Comparison of ENCODE assay signal across 13 mouse cellular contexts in genomic region chr10:127570384-127570783, GRCm38 (mm10). TPM values are rescaled to one million over a fixed set of nuclear protein-coding genes. Genes with fewer than 3 reads are reported as not detected.
DNase-seq lines count a peak whose midpoint lies in the region; ATAC-seq and TF ChIP-seq lines count a peak whose summit lies in the region.
"Had no signal": no experiment of that assay in that cellular context is flagged by ENCODE, and none has a peak within 500 bp of the region (broad histone marks: within the 10 kb centered on the region; RNA-seq: fewer than 3 reads in every experiment).

No protein-coding gene starts in this region.

- H3K27me3 ChIP-seq in limb, embryonic 15.5 days = no peaks in the 10 kb centered on the region
- H3K27me3 ChIP-seq in limb, embryonic 10.5 days (ENCODE audit: low read depth, poor library complexity, severe bottlenecking) = no peaks in the 10 kb centered on the region
- no peaks in the 10 kb centered on the region for H3K27me3 ChIP-seq in liver, embryonic 14.5 days (ENCODE audit: control insufficient read depth, insufficient read depth, low read length)
- H3K27me3 ChIP-seq: CH12.LX; forebrain, embryonic 12.5 days; heart, embryonic 15.5 days had no signal

- peak overlapping the region; percentile 69 for H3K27ac ChIP-seq in limb, embryonic 15.5 days
- no peak overlapping the region for H3K27ac ChIP-seq in limb, embryonic 10.5 days
- H3K27ac ChIP-seq in liver, embryonic 14.5 days = peak overlapping the region; percentile 43
- H3K27ac ChIP-seq: forebrain, embryonic 12.5 days; heart, embryonic 15.5 days had no signal

- peaks cover 6% of the 10 kb centered on the region; the same call in 1 of the 2 replicates for H3K4me1 ChIP-seq in limb, embryonic 15.5 days
- H3K4me1 ChIP-seq in limb, embryonic 10.5 days = no peaks in the 10 kb centered on the region
- peaks cover 7 to 15% of the 10 kb centered on the region in 2 experiments for H3K4me1 ChIP-seq in liver, embryonic 14.5 days (replicated peaks; ENCODE audit: control insufficient read depth in 2 of 2, insufficient read depth in 2 of 2, low read length in 1 of 2)
- H3K4me1 ChIP-seq: forebrain, embryonic 12.5 days had no signal

- no peak overlapping the region for H3K4me3 ChIP-seq in limb, embryonic 15.5 days
- no peak overlapping the region for H3K4me3 ChIP-seq in limb, embryonic 10.5 days
- H3K4me3 ChIP-seq in liver, embryonic 14.5 days (ENCODE audit: insufficient read depth in 1 of 2, low read depth in 2 of 2, low read length in 2 of 2) = no peak overlapping the region
- H3K4me3 ChIP-seq: forebrain, embryonic 12.5 days; heart, embryonic 15.5 days had no signal

- H3K4me2 ChIP-seq in limb, embryonic 15.5 days = no peak overlapping the region
- peak overlapping the region; percentile 25 for H3K4me2 ChIP-seq in liver, embryonic 14.5 days (ENCODE audit: low read depth)
- H3K4me2 ChIP-seq: forebrain, embryonic 12.5 days; heart, embryonic 15.5 days had no signal

- H3K9ac ChIP-seq in limb, embryonic 15.5 days = no peak overlapping the region; the same call in 1 of the 2 replicates
- peak overlapping the region; percentile 24; the same call in 1 of the 2 replicates for H3K9ac ChIP-seq in liver, embryonic 14.5 days (replicated peaks)
- H3K9ac ChIP-seq: forebrain, embryonic 12.5 days; heart, embryonic 15.5 days had no signal

- WGBS in limb, embryonic 15.5 days = 67% methylated on average over 6 of the region's 6 CpGs
- WGBS in limb, embryonic 10.5 days = 70% methylated on average over 6 of the region's 6 CpGs
- WGBS in liver, embryonic 14.5 days (ENCODE audit: insufficient replicate concordance) = 23% methylated on average over 6 of the region's 6 CpGs

- peaks cover 85% of the 10 kb centered on the region for H3K36me3 ChIP-seq in limb, embryonic 15.5 days
- peaks cover 97% of the 10 kb centered on the region for H3K36me3 ChIP-seq in limb, embryonic 10.5 days
- no peaks in the 10 kb centered on the region for H3K36me3 ChIP-seq in liver, embryonic 14.5 days (replicated peaks; ENCODE audit: control insufficient read depth, insufficient read depth, low read depth)

- DNase-seq in limb, embryonic 10.5 days (ENCODE audit: low spot score) = no peak
- DNase-seq in c-Kit-positive CD71-positive TER-119-negative erythroid progenitor cells, embryonic 14.5 days (ENCODE audit: low read depth) = peak; percentile 73
- peak; percentile 60 to 63 (median 60) for DNase-seq in liver, embryonic 14.5 days (ENCODE audit: low read depth in 3 of 3, low spot score in 3 of 3)
- DNase-seq in spleen, postnatal 36 days (ENCODE audit: low spot score in 2 of 2) = peak; percentile 40 to 69
- DNase-seq in left cerebral cortex, adult 9 months (ENCODE audit: low spot score in 2 of 2) = no peak
- no peak for DNase-seq in adrenal gland, adult 18-20 months (ENCODE audit: low spot score in 2 of 2)
- no peak for DNase-seq in right cerebral cortex, postnatal 25 days
- DNase-seq: cerebellum, postnatal 10 days; kidney, adult 11 months had no signal

- no peak; the same call in 1 of the 2 replicates for TF ChIP-seq EP300 in liver, embryonic 14.5 days (IDR thresholded peaks at IDR 0.05; ENCODE audit: low read depth)

- ATAC-seq in limb, embryonic 15.5 days (ENCODE audit: insufficient number of reproducible peaks, low FRiP score, low TSS enrichment, low read depth) = 0 out of 2 replicates have a peak, but pooled peaks have one; percentile 12
- peak; percentile 87 for ATAC-seq in liver, embryonic 14.5 days (ENCODE audit: insufficient read depth)

- H3K9me3 ChIP-seq in limb, embryonic 15.5 days = no peaks in the 10 kb centered on the region
- no peaks in the 10 kb centered on the region for H3K9me3 ChIP-seq in limb, embryonic 10.5 days (replicated peaks)
- H3K9me3 ChIP-seq in liver, embryonic 14.5 days (ENCODE audit: control insufficient read depth, low read length) = no peaks in the 10 kb centered on the region
- H3K9me3 ChIP-seq: forebrain, embryonic 12.5 days; heart, embryonic 15.5 days had no signal

- no peak for TF ChIP-seq CTCF in liver, embryonic 14.5 days (IDR thresholded peaks at IDR 0.05; ENCODE audit: low read depth)

RNA-seq across cellular contexts. Expression of gene Nxph4, which starts 36.0 kb away (rescaled TPM):
- polyA plus RNA-seq in limb, embryonic 15.5 days (2015; fragmentation: Nextera tagmentation; extraction: Ambion mirVana) = 21.7 and 25.1 TPM in 2 replicates
- polyA plus RNA-seq in limb, embryonic 10.5 days (2016; fragmentation: Nextera tagmentation; extraction: Ambion mirVana) = 0.54 and 1.0 TPM in 2 replicates
- not detected in 2 replicates for polyA plus RNA-seq in liver, embryonic 14.5 days (2012; rRNA removed)
- 0.13 TPM in 1 of 2 replicates, not detected in the other for polyA plus RNA-seq in liver, embryonic 14.5 days (2014; fragmentation: Nextera tagmentation; extraction: Ambion mirVana)
- total RNA-seq in adrenal gland, adult 18-20 months (2021) = 10 to 100 TPM in 1 of 2 experiments, 1 to 10 TPM in 1; 6.9 to 12.6 TPM

RNA-seq across cellular contexts. Expression of gene Shmt2, which starts 48.1 kb away (rescaled TPM):
- 112 and 122 TPM in 2 replicates for polyA plus RNA-seq in limb, embryonic 15.5 days (2015; fragmentation: Nextera tagmentation; extraction: Ambion mirVana)
- polyA plus RNA-seq in limb, embryonic 10.5 days (2016; fragmentation: Nextera tagmentation; extraction: Ambion mirVana) = 143 and 173 TPM in 2 replicates
- polyA plus RNA-seq in liver, embryonic 14.5 days (2012; rRNA removed) = 81.0 and 88.6 TPM in 2 replicates
- 82.7 and 88.2 TPM in 2 replicates for polyA plus RNA-seq in liver, embryonic 14.5 days (2014; fragmentation: Nextera tagmentation; extraction: Ambion mirVana)
- 10 to 100 TPM; 38.6 to 46.5 TPM for total RNA-seq in adrenal gland, adult 18-20 months (2021)

RNA-seq across cellular contexts. Expression of gene Lrp1, which starts 50.6 kb away (rescaled TPM):
- 146 and 148 TPM in 2 replicates for polyA plus RNA-seq in limb, embryonic 15.5 days (2015; fragmentation: Nextera tagmentation; extraction: Ambion mirVana)
- polyA plus RNA-seq in limb, embryonic 10.5 days (2016; fragmentation: Nextera tagmentation; extraction: Ambion mirVana) = 48.6 and 67.8 TPM in 2 replicates
- polyA plus RNA-seq in liver, embryonic 14.5 days (2012; rRNA removed) = 14.1 and 18.2 TPM in 2 replicates
- 13.2 and 16.1 TPM in 2 replicates for polyA plus RNA-seq in liver, embryonic 14.5 days (2014; fragmentation: Nextera tagmentation; extraction: Ambion mirVana)
- total RNA-seq in adrenal gland, adult 18-20 months (2021) = 100 to 1,000 TPM; 145 to 148 TPM

RNA-seq across cellular contexts. Expression of gene Ndufa4l2, which starts 55.6 kb away (rescaled TPM):
- 328 and 370 TPM in 2 replicates for polyA plus RNA-seq in limb, embryonic 15.5 days (2015; fragmentation: Nextera tagmentation; extraction: Ambion mirVana)
- polyA plus RNA-seq in limb, embryonic 10.5 days (2016; fragmentation: Nextera tagmentation; extraction: Ambion mirVana) = 1.4 and 3.4 TPM in 2 replicates
- polyA plus RNA-seq in liver, embryonic 14.5 days (2012; rRNA removed) = 2.1 and 3.6 TPM in 2 replicates
- polyA plus RNA-seq in liver, embryonic 14.5 days (2014; fragmentation: Nextera tagmentation; extraction: Ambion mirVana) = 2.0 and 5.8 TPM in 2 replicates
- 10 to 100 TPM; 36.0 to 55.3 TPM for total RNA-seq in adrenal gland, adult 18-20 months (2021)

Comparison
In these comparisons a context has a peak if more than half of its experiments do, and no peak if none do; other contexts are left out.
1. RNA of gene Nxph4, which starts 36.0 kb away (polyA plus RNA-seq): 21.7 to 25.1 TPM in limb, embryonic 15.5 days; 0.54 to 1.0 TPM in limb, embryonic 10.5 days and 0.13 TPM in liver, embryonic 14.5 days; every median in the first group is over 10 times any median in the second.
2. DNase-seq: peak in c-Kit-positive CD71-positive TER-119-negative erythroid progenitor cells, embryonic 14.5 days (single experiment), liver, embryonic 14.5 days (3 of 3) and spleen, postnatal 36 days (2 of 2); none in limb, embryonic 10.5 days (single experiment), left cerebral cortex, adult 9 months (0 of 2), adrenal gland, adult 18-20 months (0 of 2) and right cerebral cortex, postnatal 25 days (single experiment).